Mouse (Mus musculus) cerebellum, postnatal 14 days (tissue): ENCODE results near the gene Tex264.

Experiments used
- DNase-seq, 2 experiments: peaks; one replicate each; pipeline ENCODE4 v3.0.0; 2021; ENCODE audit warnings: mixed read lengths in 2 of 2

Tex264 gene

DNA sequence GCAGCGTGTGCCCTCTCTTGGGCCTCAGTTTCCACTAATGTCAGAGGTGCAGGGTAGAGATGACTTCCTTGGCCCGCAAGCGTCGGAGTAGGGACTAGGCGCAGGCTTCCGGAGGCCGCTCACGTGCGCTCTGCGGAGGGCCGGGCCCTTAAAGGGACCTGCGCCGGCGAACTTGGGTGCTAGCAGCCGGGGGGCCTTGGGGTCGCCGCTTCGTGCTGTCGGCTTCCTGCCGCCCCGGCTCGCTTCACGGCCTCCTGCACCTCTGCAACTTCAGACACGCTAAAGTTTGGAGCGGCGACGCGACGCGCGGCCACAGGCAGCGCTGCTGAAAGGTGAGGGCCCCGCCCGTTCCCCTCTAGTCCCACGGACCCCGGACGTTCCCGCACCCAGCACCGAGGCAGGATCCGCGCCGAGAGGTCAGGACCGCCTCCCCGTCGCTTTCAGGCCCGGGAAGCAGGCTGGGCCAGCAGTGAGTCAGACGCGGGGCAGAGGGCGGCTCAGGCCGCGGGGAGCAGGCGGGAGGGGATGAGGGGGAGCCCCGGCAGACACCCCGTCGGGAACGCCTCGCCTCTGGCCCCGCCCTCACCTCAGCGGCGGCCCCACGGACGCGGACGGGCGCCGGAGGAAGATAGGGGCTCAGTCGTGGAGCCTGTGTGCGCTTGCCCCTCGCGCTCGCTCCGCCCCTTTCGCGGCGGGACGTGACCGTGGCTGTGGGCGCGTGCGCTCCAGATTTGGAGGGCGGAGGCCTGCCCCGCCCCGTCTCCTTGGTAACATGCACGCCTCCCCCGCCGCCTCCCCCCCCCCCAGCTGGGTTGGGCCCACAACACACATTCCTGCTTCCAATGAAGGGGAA is at the start of gene Tex264:
TSS of gene Tex264 (minus strand) at position 679 of the 853 bp plus-strand sequence.
- DNase-seq = peak; percentile 87 to 90

DNA sequence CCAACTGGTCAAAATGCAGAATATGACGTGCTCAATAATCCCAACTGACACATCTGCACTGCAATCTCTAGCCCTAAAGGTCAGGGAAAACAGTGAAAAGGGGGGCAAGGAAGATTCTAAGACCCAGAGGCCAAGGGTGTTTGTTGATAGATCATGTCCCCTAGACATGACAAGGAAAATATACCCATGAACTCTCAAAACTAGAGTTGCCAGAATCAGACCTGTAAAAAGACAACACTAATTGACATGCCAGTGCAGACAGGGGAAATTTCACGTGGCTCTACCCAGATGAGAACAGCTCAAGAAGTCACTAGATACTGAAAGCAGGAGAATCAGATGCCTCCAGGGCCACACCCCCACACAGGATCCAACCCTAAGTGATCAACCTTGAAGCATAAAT is 48.0 kb upstream of the Tex264 start:
- DNase-seq = no peak

DNA sequence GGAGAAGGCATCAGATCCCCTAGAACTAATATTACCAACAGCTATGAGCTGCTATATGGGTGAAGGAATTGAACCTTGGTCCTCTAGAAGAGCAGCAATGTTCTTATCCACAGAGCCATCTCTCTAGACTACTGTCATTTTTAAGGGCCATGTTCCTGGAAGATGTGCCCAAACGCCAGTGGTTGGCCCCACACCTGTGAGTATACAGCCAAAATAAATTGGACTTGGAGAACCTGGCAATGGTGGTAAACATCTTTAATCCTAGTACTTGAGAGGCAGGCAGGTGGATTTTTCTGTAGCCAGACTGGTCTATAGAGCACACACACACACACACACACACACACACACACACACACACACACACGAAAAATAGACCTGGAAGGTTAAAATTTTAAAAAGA is 43.7 kb upstream of the Tex264 start:
- DNase-seq = no peak

DNA sequence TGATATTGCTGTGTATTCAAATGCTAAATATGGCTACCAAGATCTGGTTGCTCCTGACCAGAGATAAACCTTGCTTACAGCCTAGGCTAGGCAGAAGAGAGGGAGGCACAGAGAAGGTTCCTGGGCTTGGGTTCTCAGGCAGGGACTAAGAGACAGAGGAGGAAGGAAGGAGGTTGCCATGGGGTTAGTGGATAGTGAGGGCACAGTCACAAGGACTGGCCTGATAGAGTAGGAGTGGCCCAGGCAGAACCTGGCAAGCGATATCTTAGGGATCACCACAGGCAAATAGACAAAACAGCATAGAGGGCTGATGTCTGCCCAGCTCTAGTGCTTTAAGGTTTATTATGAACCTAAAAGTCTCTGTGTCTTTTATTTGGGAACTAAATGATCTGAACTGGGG is 41.2 kb upstream of the Tex264 start:
- no peak for DNase-seq

DNA sequence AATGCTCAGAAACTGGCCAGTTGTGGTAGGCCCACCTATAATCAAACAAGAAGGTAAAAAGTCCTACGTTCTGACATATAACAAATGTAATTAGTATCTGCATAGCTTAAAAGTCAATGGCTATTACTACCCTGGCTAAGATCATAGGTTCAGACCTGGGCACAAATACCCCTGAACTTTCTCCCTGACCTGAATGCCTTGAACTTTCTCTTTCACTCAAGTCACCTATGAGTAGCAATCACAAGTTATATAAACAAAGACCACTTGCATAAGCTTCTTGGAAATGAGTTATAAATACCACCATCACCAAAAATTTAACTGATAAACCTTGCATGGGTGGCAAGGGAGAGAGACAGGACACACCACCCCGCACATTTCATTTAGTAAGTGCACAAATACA is 39.7 kb upstream of the Tex264 start:
- no peak for DNase-seq

DNA sequence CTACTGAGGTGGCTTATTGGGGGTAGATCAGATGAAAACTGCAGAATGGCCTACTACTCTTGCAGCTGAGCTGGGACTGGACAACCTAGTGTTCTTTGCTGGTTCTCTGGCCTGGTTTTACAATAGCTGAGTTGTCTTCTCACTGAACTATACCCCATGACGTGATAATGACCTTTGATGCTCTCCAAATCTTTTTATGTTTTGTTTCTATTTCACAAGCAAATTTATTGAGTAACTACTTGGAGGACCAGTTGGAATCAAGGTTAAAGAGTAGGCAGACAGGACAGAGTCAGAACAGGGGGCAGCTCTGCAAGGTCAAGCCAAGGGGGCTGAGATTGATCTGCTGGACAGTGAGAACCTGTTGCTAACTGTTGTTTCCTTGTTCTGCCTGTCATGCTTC is 39.1 kb upstream of the Tex264 start:
- DNase-seq = no peak

DNA sequence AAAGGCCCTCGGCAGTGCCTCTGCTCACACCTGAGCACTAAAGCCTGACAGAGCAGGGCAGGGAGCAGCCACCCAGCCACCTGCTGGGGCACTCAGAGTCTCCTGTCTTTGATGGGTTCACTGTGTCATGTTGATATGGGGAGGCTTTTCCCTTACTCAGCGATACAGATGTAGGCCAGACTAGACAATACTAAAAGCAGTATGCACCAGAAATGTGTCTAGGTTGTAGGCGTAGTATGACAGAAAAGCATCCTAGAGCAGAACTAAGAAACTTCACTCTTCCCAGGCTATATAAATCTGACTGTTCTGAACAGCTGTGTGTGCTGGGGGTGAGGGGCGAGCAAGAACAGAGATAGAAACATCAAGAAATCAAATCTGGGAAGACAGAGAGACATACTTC is 31.0 kb upstream of the Tex264 start:
- no peak for DNase-seq

DNA sequence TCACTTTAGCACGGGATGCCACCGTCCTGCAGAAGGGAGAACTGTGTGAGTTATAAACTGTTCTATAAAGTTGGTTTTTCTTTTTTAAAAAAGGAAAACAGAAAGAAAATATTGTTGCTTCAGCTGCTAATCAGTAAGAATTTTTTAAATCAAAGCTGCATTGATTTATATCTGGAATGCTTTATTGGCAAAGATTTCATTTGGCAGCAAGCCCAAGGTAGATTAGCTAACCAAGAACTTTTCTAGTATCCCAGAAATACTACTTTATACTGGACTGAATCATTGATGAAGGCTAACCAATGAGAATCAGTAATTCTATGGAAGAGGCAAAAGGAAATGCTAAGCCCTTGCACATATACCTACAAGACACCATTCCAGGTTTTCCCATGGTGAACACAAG is 30.5 kb upstream of the Tex264 start:
- DNase-seq = no peak

DNA sequence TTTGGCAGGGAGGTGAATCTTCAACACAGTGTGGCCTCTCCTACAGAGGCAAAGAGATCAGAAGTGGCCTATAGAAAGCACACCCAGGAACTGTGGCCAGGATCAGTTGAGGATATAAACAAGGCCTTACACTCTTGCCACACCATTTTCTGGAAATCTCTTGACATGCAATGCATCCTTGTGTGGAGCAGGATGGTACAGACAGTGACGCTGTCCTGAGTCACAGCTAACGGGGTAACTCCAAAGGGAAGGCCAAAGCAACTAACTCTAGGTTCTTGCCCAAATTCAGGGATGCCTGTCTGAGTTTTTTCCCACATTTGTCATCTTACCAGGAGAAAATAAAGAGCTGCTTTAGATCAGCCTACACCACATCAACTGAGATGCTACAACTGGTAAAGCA is 26.7 kb upstream of the Tex264 start:
- DNase-seq = no peak

DNA sequence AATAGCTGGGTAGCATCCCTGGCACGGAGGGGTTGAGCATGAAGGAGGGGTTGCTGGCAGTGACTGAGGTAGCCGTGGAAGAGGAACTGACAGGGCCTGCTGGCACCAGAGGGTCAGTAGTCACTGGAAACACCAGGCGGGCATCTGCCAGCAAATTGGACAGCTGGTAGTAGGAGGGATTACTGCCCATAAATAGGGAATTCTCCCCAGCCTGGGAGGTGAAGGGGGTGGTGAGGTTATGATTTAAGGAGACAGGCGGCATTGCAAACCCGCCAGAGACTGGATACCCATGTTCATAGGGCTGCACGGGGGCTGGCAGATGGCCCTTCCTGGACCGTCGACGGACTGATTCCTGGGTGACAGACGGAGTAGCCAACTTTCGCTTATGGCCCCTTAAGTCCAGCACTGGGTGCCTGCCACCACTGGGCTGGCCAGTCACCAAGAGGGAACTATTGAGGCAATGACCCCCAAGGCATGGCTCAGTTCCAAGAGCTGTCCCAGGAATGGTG is 7.3 kb upstream of the Tex264 start:
- DNase-seq = peak; percentile 62 to 70

DNA sequence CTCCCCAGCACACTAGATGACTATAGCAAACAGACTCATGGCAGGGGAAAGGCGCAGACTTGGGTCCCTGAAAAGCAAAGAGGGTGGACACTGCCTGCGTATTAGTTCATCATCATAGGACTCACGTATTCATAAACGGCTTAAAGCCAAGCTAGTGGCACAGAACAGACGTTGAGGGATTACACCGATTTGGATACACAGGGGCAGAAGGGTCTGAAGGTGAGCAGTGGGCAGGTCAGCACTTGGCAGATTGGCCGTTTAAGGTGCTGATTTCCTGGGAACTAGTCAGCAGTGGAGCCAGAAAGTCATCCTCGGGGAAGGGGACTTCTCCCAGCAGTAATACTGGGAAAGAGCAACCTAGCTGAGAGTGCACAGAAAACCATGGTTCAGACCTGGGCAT is 3.1 kb upstream of the Tex264 start:
- no peak for DNase-seq

DNA sequence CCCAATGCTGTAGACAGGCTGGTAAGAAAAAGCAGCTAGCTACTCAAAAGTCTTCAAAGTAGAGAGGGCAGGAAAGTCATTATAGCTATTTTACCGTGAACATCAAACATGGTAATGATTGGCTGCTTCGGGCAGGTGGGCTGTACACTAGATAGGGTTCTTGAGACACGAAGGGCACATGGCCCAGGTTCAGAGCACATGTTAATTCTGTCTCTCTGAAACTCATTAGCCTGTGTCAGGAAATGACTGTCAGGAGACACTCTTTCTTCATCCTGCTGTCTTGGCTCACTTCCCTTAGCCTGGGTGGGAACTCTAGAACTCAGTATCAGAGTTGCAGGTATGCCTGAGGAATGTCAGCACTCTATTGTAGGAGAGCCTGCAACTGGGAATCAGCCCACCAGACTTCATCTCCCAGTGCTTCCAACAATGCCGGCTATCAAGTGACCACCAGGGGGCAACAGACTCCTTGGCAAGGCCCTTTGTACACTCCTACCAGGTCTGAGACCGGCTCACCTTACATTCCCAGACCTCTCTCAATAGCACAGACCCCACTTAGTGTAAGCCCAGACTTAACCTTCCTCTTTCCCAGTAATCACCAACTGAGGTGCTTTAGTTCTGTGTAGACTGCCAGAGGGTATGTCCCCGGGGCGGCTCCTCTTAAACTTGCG is 1.4 kb upstream of the Tex264 start:
- DNase-seq = peak; percentile 86 to 88

DNA sequence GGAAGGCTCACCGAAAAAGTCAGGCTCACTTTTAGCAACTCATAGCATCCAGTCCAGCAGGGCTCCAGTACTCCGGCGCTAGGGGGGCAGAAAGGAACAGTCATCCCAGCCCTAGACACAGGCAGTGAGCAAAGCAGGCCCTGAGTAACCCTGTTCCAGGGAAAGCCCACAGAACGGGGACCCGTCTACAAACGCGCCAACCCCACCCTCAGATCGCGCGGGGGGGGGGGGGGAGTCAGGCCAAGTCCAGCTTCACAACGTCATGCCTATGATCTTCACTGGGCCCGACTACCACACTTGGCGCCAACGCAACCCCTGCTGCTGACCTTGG is 844 bp downstream of the Tex264 start:
- DNase-seq = peak in 1 of 2 experiments; percentile 21

DNA sequence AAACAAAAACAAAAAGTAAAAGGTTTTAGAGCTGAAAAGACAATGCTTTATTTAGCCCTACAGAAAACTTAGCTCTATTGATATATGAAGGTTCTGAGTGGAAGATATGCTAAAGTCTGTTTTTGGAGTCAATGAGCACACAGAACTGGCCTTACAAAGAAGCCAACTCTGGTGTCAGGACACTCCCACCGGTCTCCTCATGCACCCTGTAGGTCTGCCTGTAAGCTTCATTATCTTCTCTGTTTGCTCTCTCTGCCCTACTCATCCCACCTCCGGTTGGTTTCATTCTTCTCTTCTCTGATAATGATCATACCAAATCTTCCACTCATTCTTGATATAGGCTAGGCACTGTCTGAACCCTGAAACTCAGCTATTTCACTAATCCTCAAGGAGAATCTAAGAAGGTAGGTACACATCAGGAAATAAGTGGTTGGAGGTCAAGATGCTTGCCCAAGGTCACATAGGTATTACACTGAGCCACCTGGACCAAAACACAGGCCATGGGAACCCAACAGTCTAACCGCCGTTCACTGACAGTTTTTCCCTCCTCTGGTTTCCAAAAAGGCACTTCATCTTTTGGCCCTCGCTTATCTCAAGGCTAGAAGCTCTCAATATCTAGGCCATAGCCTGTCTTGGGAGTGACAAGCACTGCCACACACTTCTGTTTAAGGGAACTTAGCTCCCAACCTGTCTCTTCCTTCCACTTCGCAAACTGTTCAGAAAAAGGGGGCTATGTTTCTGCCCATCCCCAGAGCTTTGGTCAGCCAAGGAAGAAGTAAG is 1.4 kb downstream of the Tex264 start:
- DNase-seq = no peak

DNA sequence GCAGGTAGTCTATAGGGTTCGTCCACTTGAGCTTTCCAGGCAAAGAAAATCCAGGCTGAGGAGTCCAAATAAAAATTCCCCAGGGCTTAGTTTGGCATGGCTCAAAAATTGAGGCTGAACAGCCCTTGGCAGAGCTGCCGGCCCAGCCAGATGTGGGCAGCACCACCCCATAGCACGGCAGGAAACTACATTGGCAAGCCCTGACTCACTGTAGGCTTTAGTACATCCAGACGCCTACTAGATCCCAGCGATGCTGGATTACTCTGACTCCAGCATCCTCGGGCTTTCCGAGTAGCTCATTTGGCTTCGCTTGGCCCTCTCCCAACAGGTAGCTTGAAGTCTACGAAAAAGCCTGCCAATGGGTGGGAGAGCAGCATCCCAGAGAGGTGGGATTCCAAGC is 4.7 kb downstream of the Tex264 start:
- no peak for DNase-seq

DNA sequence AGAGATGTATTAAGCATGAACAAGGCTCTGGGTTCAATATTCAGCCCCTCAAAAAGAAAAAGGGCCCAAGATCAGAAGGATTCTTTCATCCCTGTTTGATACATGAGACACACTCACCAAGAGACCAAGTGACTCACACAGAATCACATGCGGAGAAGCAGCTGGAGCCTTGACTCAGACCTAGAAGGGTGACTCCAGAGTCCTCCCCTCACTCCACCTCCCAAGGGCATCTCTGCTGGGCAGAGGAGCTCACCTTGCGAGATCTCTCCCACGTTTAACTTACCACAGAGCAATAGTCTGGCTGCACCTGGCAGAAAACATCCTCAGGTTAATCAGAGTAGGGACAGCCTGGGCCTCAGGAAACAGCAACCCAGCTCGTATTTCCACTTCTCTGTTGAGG is 7.5 kb downstream of the Tex264 start:
- no peak for DNase-seq

DNA sequence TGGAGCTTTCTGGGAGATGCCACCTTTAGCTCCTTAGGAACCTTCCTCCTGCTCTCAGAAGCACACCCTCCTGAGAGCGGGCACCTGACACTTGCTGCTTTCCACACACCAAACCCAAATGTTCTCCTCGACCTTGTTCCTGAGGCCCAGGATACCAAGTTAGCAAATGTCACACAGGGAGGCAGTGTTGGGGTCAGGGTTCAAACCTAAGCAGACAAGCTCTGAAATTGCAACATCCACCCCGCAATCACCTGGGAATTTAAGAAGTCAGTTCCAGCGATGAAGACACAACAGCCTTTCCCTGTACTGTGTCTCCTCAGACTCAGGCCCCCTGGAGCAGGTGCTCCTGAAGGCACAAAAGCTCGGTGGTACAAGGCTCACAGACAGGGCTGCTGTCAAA is 8.0 kb downstream of the Tex264 start:
- no peak for DNase-seq

DNA sequence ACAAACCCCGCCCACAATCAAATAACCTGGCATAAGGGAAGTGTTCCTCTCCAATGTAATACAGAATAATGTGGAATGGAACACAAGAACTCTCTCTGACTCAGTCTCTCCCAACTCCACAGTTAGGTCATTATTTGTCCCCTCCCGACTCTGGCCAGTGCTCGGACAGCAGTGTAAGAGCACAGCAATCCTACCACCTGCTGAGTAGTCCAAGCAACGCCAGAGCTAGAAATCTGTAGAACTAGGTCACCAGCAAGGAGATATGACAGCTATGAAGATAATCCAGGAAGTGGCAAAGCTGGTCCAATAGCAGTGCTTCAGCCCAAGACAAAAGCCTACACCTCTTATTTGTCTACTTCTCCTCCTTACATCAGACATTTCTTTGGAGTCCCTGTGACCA is 9.2 kb downstream of the Tex264 start:
- DNase-seq = no peak

DNA sequence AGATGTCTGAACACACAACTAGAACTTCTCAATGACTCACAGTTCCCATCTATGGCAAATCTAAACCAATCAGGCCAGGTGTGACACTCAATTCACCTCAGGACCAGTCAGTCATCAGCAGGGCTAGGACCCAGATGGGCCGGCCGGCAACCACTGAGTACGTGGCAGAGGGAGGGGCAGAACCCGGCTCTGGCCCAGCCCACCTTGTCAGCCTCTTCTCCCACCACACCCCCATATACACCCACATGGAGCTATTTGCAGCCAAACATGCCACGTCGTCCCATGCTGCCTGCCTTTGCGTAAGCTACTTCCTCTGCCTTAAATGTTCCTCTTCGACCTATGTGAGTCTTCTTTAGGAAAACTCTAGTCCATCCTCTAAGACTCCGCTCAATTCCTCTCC is 9.8 kb downstream of the Tex264 start:
- no peak for DNase-seq

DNA sequence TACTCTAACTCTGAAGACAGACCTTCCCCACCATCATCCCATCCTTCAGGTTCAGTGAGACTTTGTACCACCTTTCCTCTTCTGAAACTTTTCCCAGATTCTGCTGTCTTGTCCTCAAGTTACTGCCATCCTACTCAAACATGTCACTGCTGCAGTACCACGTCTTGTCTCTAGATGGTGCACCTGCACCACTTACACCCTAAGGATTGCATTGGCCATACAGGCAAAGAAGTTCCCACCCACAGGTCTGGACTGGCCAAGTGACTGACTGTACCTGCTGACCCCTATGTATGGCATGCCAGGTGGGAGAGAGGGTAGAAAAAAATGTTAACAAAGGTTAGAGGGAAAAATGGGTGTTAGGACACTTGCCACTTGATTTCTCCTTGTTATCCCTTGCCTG is 10.2 kb downstream of the Tex264 start:
- DNase-seq = peak; percentile 91 to 92

DNA sequence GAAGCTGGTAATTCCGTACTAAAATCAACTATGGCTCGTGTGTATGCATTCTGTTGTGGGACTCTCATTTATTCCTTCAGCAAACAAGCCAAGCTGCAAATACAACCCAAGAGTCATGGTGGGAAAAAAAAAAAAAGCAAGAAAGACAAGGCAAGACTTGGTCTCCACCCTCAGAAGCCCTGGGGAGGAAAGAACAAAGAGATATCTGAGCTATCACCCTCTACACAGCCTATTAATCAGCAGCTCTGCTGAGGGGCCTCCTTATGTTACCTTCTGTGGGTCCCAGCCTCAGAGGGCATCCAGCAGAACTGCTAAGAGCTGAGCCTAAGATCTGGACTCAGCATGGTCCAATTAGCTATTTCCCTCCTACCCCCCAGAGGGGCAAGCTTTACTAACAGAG is 11.9 kb downstream of the Tex264 start:
- DNase-seq = no peak

DNA sequence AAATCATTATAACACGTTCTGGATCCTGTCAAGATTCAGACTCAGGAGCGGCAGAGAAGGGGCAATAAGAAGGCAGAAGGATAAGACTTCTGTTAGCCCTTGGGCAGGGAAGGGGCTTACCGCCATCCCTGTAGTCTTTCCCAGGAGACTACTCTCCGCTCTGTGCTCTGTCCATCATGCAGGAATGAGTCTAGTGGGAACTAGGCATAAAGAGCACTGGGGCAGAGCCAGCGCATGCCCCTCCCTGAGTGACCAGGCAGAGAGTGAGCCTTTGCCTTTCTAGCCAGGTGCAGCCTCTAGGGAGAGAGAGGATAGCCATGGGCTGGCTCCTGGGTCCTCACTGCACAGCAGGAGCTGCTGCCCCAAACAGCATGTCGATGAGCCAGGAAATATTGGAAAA is 20.9 kb downstream of the Tex264 start:
- no peak for DNase-seq

DNA sequence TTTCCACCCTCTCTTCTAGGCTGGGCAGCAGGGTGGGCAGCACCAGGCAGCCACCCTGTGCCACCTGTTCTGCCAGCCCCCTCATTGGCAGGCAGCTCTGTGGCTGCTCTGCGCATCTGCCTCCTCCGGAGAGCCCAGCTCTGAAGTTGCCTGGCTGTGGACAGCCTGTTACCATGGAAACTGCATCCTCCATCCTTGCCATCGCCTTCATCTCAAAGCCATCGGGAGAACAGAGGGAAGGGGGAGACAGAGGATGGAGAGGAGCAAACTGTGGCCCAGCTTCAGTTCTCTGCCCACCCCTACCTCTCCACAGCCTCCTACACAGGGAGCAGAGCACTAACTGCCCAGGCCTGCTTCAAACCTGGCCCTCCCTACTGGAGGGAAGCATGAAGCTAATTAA is 21.3 kb downstream of the Tex264 start:
- DNase-seq = peak; percentile 54

DNA sequence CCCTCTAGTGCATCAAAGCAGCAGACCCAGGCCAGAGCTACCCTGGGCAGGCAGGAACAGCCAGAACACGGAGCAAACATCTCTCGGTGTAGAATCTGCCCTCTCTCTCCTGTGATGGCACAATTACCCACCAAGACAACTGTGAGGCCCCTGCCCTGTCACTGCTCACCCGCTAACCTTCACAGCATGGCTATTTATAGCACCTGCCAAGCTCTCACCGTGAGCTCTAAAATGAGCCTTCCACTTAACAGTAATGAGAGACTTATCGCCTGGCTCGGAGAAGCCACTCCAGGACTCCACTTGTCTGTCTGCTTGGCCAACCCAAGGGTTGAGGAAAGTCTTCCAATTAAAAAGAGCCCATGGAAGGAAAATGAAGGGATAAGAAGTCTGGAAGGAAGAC is 22.5 kb downstream of the Tex264 start:
- no peak for DNase-seq
